Mouse (Mus musculus) intestine, postnatal 0 days (tissue): ENCODE results near the gene Mucl3. TPM values are rescaled to one million over a fixed set of nuclear protein-coding genes. Genes with fewer than 3 reads are reported as not detected.

ENCODE experiments used
- ATAC-seq: fragments of 200-750 bp; cut with Nextera tagmentation; 2 replicates; pipeline ENCODE4 v1.8.0; 2017; ENCODE audit warnings: mild to moderate bottlenecking, moderate TSS enrichment, moderate library complexity
- H3K27ac ChIP-seq: fragments of 300-500 bp; sonication (generic); 2 replicates; pipeline ENCODE4 v1.5.1; 2014; ENCODE audit warnings: mild to moderate bottlenecking, low read depth, low read length, moderate library complexity
- H3K27me3 ChIP-seq: fragments of 300-500 bp; sonication (generic); replicated peaks from 2 replicates; pipeline ENCODE4 v1.6.1; 2014; ENCODE audit warnings: low read length, mixed read lengths; ENCODE audit not compliant: control insufficient read depth, insufficient read depth
- H3K36me3 ChIP-seq: fragments of 300-500 bp; sonication (generic); 2 replicates; pipeline ENCODE4 v1.6.1; 2014; ENCODE audit warnings: mild to moderate bottlenecking, moderate library complexity; ENCODE audit not compliant: control insufficient read depth, insufficient read depth
- H3K4me1 ChIP-seq: fragments of 300-500 bp; sonication (generic); replicated peaks from 2 replicates; pipeline ENCODE4 v1.6.1; 2014; ENCODE audit warnings: antibody characterized with exemption, low read length, mixed read lengths; ENCODE audit not compliant: control insufficient read depth, insufficient read depth
- H3K4me2 ChIP-seq: fragments of 300-500 bp; sonication (generic); replicated peaks from 2 replicates; pipeline ENCODE4 v1.6.1; 2014; ENCODE audit warnings: low read depth, mild to moderate bottlenecking, moderate library complexity
- H3K4me3 ChIP-seq: fragments of 300-500 bp; sonication (generic); 2 replicates; pipeline ENCODE4 v1.5.1; 2014; ENCODE audit warnings: low read depth, low read length
- H3K9ac ChIP-seq: fragments of 300-500 bp; sonication (generic); 2 replicates; pipeline ENCODE4 v1.6.1; 2014; ENCODE audit warnings: mild to moderate bottlenecking, low read depth, low read length
- H3K9me3 ChIP-seq: fragments of 300-500 bp; sonication (generic); 2 replicates; pipeline ENCODE4 v1.6.1; 2016; ENCODE audit warnings: mixed run types; ENCODE audit not compliant: control insufficient read depth
- CTCF ChIP-seq: sonication (generic); IDR thresholded peaks from 2 replicates; pipeline ENCODE4 v1.5.1; 2016; ENCODE audit warnings: low read depth, mild to moderate bottlenecking, control low read depth, antibody characterized with exemption, moderate library complexity
- WGBS: fragments of 180-500 bp; shearing (Covaris S2); extraction: QIAGEN DNeasy Blood & Tissue Kit; methylation state at CpG from one replicate; pipeline ENCODE4 v1.1.7; 2014; 5-methylcytosine and 5-hydroxymethylcytosine counted together
- polyA plus RNA-seq: library from polyadenylated mRNA; unstranded; fragments of >200 nt; fragmentation: Nextera tagmentation; extraction: Ambion mirVana; gene quantifications from 2 replicates; pipeline ENCODE4 v1.2.1, GENCODE M21; 2015

Gene Mucl3
- polyA plus RNA-seq, 1 experiment from 2014 or later: 2.8 TPM

- H3K4me1 ChIP-seq: no peaks in the 10 kb centered on the region
- H3K27ac ChIP-seq: no peak overlapping the region
- no peaks in the 10 kb centered on the region for H3K9me3 ChIP-seq
- peaks cover 47% of the 10 kb centered on the region for H3K36me3 ChIP-seq
- H3K4me2 ChIP-seq: no peak overlapping the region
- ATAC-seq: no peak
- no peak overlapping the region for H3K4me3 ChIP-seq
- no peak overlapping the region for H3K9ac ChIP-seq
- 88% methylated on average over 13 of the region's 13 CpGs for WGBS
- H3K27me3 ChIP-seq: no peaks in the 10 kb centered on the region
- no peak for TF ChIP-seq CTCF
Observed at GRCm38 (mm10) chr17:35681986-35682385, 38.5 kb upstream of the Mucl3 start.

DNA sequence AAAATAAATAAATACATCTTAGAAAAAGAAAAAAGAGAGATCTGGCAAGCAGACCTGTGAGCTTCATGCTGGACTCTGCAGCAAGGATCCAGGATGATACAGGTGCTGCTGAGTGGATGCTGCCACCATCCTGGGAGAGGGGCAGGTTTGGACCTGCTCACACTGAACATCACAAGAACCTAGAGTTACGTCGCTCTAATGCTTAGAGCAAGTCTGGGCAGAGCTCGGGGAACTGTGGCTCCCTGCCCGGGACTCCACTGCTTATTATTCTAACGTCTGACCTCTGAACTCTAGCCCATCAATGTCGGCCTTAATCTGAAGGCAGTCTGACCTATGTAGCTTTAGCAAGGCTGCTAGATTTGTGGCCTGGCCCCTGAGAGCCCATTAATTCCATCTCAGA, 37.1 kb upstream of the Mucl3 start:
- H3K9me3 ChIP-seq: no peaks in the 10 kb centered on the region
- H3K9ac ChIP-seq: no peak overlapping the region
- ATAC-seq: no peak
- WGBS: 56% methylated on average over 6 of the region's 6 CpGs
- H3K4me3 ChIP-seq: no peak overlapping the region
- H3K36me3 ChIP-seq: peaks cover 34% of the 10 kb centered on the region
- H3K4me2 ChIP-seq: no peak overlapping the region
- H3K4me1 ChIP-seq: no peaks in the 10 kb centered on the region
- H3K27ac ChIP-seq: no peak overlapping the region
- TF ChIP-seq CTCF: no peak
- H3K27me3 ChIP-seq: no peaks in the 10 kb centered on the region

GRCm38 (mm10) chr17:35673416-35674035, 30.0 kb upstream of the Mucl3 start, which contains the start of gene Gtf2h4:
Gene Gtf2h4 (minus strand): TSS chr17:35673739.
- TF ChIP-seq CTCF: peak; percentile 40
- WGBS: 1% methylated on average over 23 of the region's 23 CpGs
- Histone ChIP-seq H3K4me1 (no peaks in the 10 kb centered on the region), H3K4me2 (peak within 1 kb of the TSS; percentile 83), H3K27ac (no peak within 1 kb of the TSS), H3K36me3 (peaks cover 15% of the 10 kb centered on the region), H3K4me3 (peak within 1 kb of the TSS; percentile 59), H3K27me3 (no peaks in the 10 kb centered on the region), H3K9ac (peak within 1 kb of the TSS; percentile 80), H3K9me3 (no peaks in the 10 kb centered on the region)
- peak; percentile 95 for ATAC-seq

GRCm38 (mm10) chr17:35672527-35672926, 29.0 kb upstream of the Mucl3 start:
- no peaks in the 10 kb centered on the region for H3K4me1 ChIP-seq
- no peak overlapping the region for H3K4me2 ChIP-seq
- no peak for TF ChIP-seq CTCF
- WGBS: 84% methylated on average over 6 of the region's 6 CpGs
- H3K9me3 ChIP-seq: no peaks in the 10 kb centered on the region
- H3K27ac ChIP-seq: no peak overlapping the region
- no peak for ATAC-seq
- H3K27me3 ChIP-seq: no peaks in the 10 kb centered on the region
- peaks cover 15% of the 10 kb centered on the region for H3K36me3 ChIP-seq
- no peak overlapping the region for H3K9ac ChIP-seq
- no peak overlapping the region for H3K4me3 ChIP-seq

- no peaks in the 10 kb centered on the region for H3K27me3 ChIP-seq
- H3K9me3 ChIP-seq: no peaks in the 10 kb centered on the region
- 91% methylated on average over 6 of the region's 6 CpGs for WGBS
- no peak overlapping the region for H3K27ac ChIP-seq
- no peak overlapping the region for H3K9ac ChIP-seq
- ATAC-seq: no peak
- H3K4me1 ChIP-seq: peaks cover 4% of the 10 kb centered on the region; the same call in 1 of the 2 replicates
- no peak overlapping the region for H3K4me2 ChIP-seq
- H3K4me3 ChIP-seq: no peak overlapping the region
- H3K36me3 ChIP-seq: peaks cover 15% of the 10 kb centered on the region
- TF ChIP-seq CTCF: no peak
Observed at GRCm38 (mm10) chr17:35671846-35672245, 28.4 kb upstream of the Mucl3 start.

DNA sequence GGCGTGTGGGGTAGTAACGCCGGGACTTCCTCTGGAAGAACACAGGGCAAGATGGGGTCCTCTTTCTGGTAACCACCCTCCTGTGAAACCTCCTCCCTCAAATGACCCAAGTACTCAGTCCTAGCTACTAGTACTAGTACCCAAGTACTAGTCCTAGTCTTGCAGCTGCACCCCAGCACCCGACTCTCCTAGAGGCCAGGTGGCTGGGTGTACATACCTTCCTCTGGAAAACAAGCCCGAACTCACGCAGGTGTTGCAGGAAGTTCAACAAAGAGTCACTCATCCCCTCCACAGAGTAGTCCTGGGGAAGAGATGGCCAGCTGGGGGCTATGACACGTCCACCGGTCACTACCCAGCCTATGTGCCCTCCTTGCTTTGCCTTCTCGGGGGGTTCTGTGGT, 26.2 kb upstream of the Mucl3 start:
- H3K27me3 ChIP-seq: no peaks in the 10 kb centered on the region
- peaks cover 17% of the 10 kb centered on the region for H3K36me3 ChIP-seq
- H3K4me2 ChIP-seq: no peak overlapping the region
- no peak overlapping the region for H3K4me3 ChIP-seq
- no peaks in the 10 kb centered on the region for H3K9me3 ChIP-seq
- no peak overlapping the region for H3K9ac ChIP-seq
- peaks cover 8% of the 10 kb centered on the region; the same call in 1 of the 2 replicates for H3K4me1 ChIP-seq
- TF ChIP-seq CTCF: no peak
- no peak overlapping the region for H3K27ac ChIP-seq
- ATAC-seq: no peak
- WGBS: 96% methylated on average over 9 of the region's 9 CpGs
